Mouse (Mus musculus) CH12.LX (cell line): ENCODE measurements around the gene Mybphl.

ENCODE experiments used
- CHD1 ChIP-seq: IDR thresholded peaks from 2 replicates; pipeline ENCODE4 v1.6.1; 2012; ENCODE audit warnings: low read depth, low read length, improper control_type of control experiment, inconsistent platforms
- CTCF ChIP-seq, 2 experiments: IDR thresholded peaks in 1 of 2; conservative IDR thresholded peaks in 1 of 2; 2 replicates each; pipeline ENCODE4 v1.5.1; 2011 to 2012; ENCODE audit warnings: low read depth in 2 of 2, low read length in 2 of 2, improper control_type of control experiment in 1 of 2, inconsistent platforms in 1 of 2, mild to moderate bottlenecking in 1 of 2, moderate library complexity in 1 of 2
- ELF1 ChIP-seq: IDR thresholded peaks from 2 replicates; pipeline ENCODE4 v1.6.1; 2014; ENCODE audit warnings: low read depth, mild to moderate bottlenecking, inconsistent platforms, low read length, improper control_type of control experiment
- EP300 ChIP-seq: IDR thresholded peaks from 2 replicates; pipeline ENCODE4 v1.6.1; 2011; ENCODE audit warnings: low read length, improper control_type of control experiment
- GABPA ChIP-seq: IDR thresholded peaks from 2 replicates; pipeline ENCODE4 v1.6.1; 2012; ENCODE audit warnings: low read depth, low read length, improper control_type of control experiment, inconsistent platforms; ENCODE audit not compliant: insufficient replicate concordance
- HCFC1 ChIP-seq: IDR thresholded peaks from 2 replicates; pipeline ENCODE4 v1.6.1; 2012; ENCODE audit warnings: low read depth, mild to moderate bottlenecking, inconsistent platforms, low read length, improper control_type of control experiment
- KAT2A ChIP-seq: IDR thresholded peaks from 2 replicates; pipeline ENCODE4 v1.6.1; 2012; ENCODE audit warnings: low read length, improper control_type of control experiment, inconsistent platforms; ENCODE audit not compliant: insufficient replicate concordance
- MAX ChIP-seq: IDR thresholded peaks from 2 replicates; pipeline ENCODE4 v1.6.1; 2011; ENCODE audit warnings: low read length, improper control_type of control experiment
- POLR2A ChIP-seq: IDR thresholded peaks from 2 replicates; pipeline ENCODE4 v1.6.1; 2011; ENCODE audit warnings: low read depth, mild to moderate bottlenecking, improper control_type of control experiment, low read length
- POLR2AphosphoS2 ChIP-seq: IDR thresholded peaks from 2 replicates; pipeline ENCODE4 v1.6.1; 2011; ENCODE audit warnings: low read depth, low read length, improper control_type of control experiment
- SIN3A ChIP-seq: IDR thresholded peaks from 2 replicates; pipeline ENCODE4 v1.6.1; 2012; ENCODE audit warnings: low read length, improper control_type of control experiment, inconsistent platforms
- TCF12 ChIP-seq: IDR thresholded peaks from 2 replicates; pipeline ENCODE4 v1.6.1; 2014; ENCODE audit warnings: low read depth, mild to moderate bottlenecking, inconsistent platforms, low read length, improper control_type of control experiment
- ZNF384 ChIP-seq: IDR thresholded peaks from 2 replicates; pipeline ENCODE4 v1.6.1; 2012; ENCODE audit warnings: low read depth, low read length, improper control_type of control experiment, inconsistent platforms

DNA sequence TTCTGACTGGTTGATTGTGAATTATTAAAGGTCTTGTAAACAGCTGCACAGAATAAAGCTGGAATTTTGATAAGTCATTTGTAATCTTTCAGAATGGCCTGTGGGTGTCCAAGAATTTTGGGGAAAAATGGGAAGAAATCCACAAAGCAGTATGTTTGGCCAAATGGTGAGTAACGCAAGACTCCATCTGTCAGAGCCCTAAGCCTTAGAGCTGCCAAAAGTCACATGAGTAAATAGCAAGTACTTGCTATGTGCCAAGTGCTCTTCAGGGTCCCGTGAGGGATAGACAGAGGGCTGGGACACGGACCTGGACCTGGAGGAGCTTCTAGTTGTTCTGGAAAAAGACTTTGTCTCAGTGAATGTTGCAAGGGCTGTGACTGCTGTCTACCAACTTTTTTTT lies 36.8 kb upstream of the Mybphl start:
- TF ChIP-seq POLR2AphosphoS2 (no peak), SIN3A (no peak), POLR2A (no peak), CTCF (conservative IDR thresholded peaks at IDR 0.05 in 1 of 2, IDR thresholded peaks at IDR 0.05 in 1 of 2; ENCODE audit: low read depth in 2 of 2, low read length in 2 of 2) (no peak), ZNF384 (no peak), EP300 (no peak), KAT2A (no peak), GABPA (no peak), TCF12 (no peak), HCFC1 (no peak), ELF1 (no peak), CHD1 (no peak), MAX (no peak)
